Mouse (Mus musculus): Measurements from ENCODE around the gene Lin7c. TPM values are rescaled to one million over a fixed set of nuclear protein-coding genes. Genes with fewer than 3 reads are reported as not detected.

Gene Lin7c
- polyA plus RNA-seq, 1 experiment from 2014 or later, result 62.6 TPM

DNA sequence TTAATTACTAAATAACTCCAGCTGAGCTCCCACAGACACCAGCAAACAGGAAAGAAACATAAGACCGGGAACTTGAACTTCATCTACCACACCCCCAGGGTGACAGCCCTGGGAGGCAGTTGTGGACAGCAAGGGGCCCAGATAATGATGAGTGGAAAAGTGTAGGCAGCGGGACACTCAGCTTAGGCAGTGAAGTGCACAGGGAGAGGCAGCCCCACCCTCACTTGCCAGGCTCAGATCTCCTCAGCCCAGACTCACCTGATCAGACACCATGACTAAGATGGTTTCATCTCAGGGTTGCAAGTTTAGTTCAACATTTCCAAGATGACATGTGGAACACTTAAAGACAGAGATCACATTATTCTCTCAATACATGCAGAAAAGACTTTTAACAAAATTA is 18.5 kb downstream of the Lin7c start:
- Histone ChIP-seq H3K4me3 (ENCODE audit: low read depth, low read length) (no peak overlapping the region), H3K27ac (replicated peaks; ENCODE audit: low read depth, low read length) (no peak overlapping the region), H3K4me1 (ENCODE audit: control insufficient read depth, insufficient read depth, low read length) (no peaks in the 10 kb centered on the region), H3K9ac (ENCODE audit: low read depth, low read length) (no peak overlapping the region), H3K4me2 (ENCODE audit: low read depth, low read length) (no peak overlapping the region), H3K27me3 (replicated peaks; ENCODE audit: control insufficient read depth, insufficient read depth, low read length) (no peaks in the 10 kb centered on the region), H3K9me3 (ENCODE audit: control insufficient read depth, low read length) (peaks cover 13% of the 10 kb centered on the region; the same call in 1 of the 2 replicates), H3K36me3 (ENCODE audit: control insufficient read depth, insufficient read depth, low read length) (no peaks in the 10 kb centered on the region)
- 58% methylated on average over 2 of the region's 2 CpGs for WGBS
- no peak for ATAC-seq (ENCODE audit: low read depth)
- no peak for DNase-seq (ENCODE audit: low spot score)

DNA sequence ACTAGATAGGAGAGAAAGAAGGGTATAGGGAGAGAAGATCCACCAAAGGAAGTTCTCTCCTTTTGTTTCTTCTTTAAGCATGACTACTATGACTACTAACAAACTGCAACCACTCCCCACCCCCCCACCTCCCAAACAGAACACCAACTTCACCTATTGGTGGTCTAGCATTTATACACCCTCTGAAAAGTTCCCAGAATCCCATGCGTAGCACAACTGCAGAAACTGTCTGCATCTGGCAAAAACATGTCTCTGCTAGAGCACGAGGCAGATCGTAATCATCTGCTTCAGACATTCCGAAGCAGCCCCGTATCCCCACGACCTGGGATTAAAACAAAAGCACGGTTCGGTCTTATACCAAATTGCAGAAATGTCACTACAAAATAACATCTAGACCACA is 21.6 kb downstream of the Lin7c start:
- WGBS, result 76% methylated on average over 8 of the region's 8 CpGs
- no peak overlapping the region for H3K27ac ChIP-seq (replicated peaks; ENCODE audit: low read depth, low read length)
- no peak overlapping the region for H3K4me3 ChIP-seq (ENCODE audit: low read depth, low read length)
- no peak overlapping the region for H3K9ac ChIP-seq (ENCODE audit: low read depth, low read length)
- H3K4me2 ChIP-seq (ENCODE audit: low read depth, low read length), result no peak overlapping the region
- no peaks in the 10 kb centered on the region for H3K27me3 ChIP-seq (replicated peaks; ENCODE audit: control insufficient read depth, insufficient read depth, low read length)
- no peak for DNase-seq (ENCODE audit: low spot score)
- H3K9me3 ChIP-seq (ENCODE audit: control insufficient read depth, low read length), result peaks cover 13% of the 10 kb centered on the region; the same call in 1 of the 2 replicates
- no peaks in the 10 kb centered on the region for H3K36me3 ChIP-seq (ENCODE audit: control insufficient read depth, insufficient read depth, low read length)
- ATAC-seq (ENCODE audit: low read depth), result no peak
- H3K4me1 ChIP-seq (ENCODE audit: control insufficient read depth, insufficient read depth, low read length), result no peaks in the 10 kb centered on the region

DNA sequence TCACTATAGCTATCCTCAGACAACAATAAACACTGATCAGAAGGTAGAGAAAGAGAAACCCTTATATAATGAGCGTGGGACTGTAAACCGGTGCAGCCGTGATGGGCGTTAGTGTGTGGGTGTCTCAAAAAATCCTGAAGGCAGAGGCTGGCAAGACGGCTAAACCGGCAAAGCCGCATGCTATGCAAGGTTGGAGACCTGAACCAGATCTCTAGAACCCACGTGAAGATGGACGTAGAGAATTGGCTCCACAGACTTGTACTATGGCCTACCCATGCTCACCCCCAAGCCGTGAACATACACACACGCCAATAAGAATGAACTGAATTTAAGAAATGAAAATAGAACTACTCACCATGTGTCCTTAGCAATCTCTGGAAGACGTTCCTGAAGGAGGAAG is 22.1 kb downstream of the Lin7c start:
- H3K4me2 ChIP-seq (ENCODE audit: low read depth, low read length), result no peak overlapping the region
- H3K9ac ChIP-seq (ENCODE audit: low read depth, low read length), result no peak overlapping the region
- no peaks in the 10 kb centered on the region for H3K27me3 ChIP-seq (replicated peaks; ENCODE audit: control insufficient read depth, insufficient read depth, low read length)
- no peaks in the 10 kb centered on the region for H3K36me3 ChIP-seq (ENCODE audit: control insufficient read depth, insufficient read depth, low read length)
- H3K9me3 ChIP-seq (ENCODE audit: control insufficient read depth, low read length), result peaks cover 13% of the 10 kb centered on the region; the same call in 1 of the 2 replicates
- H3K4me1 ChIP-seq (ENCODE audit: control insufficient read depth, insufficient read depth, low read length), result no peaks in the 10 kb centered on the region
- no peak overlapping the region for H3K4me3 ChIP-seq (ENCODE audit: low read depth, low read length)
- no peak for DNase-seq (ENCODE audit: low spot score)
- 82% methylated on average over 12 of the region's 12 CpGs for WGBS
- H3K27ac ChIP-seq (replicated peaks; ENCODE audit: low read depth, low read length), result no peak overlapping the region
- ATAC-seq (ENCODE audit: low read depth), result no peak

DNA sequence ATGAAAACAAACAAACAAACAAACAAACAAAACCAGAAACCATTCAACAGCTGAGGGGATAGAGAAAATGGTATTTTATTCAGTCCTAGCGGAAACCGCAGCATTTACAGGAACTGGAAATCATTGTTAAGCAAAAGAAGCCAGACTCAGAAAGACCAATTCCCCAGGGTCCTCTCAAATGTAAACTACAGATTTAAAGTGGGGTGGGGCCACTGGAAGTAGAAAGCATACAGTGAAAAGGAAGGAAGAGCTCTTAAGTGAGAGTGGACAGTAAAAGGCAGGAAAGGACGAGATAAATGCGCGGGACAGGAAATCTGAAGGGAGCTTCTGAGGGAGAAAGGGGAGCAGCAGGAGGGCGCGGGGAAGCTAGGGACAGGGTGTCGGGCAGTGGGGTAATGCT is 22.6 kb downstream of the Lin7c start:
- no peak overlapping the region for H3K9ac ChIP-seq (ENCODE audit: low read depth, low read length)
- 68% methylated on average over 8 of the region's 8 CpGs for WGBS

DNA sequence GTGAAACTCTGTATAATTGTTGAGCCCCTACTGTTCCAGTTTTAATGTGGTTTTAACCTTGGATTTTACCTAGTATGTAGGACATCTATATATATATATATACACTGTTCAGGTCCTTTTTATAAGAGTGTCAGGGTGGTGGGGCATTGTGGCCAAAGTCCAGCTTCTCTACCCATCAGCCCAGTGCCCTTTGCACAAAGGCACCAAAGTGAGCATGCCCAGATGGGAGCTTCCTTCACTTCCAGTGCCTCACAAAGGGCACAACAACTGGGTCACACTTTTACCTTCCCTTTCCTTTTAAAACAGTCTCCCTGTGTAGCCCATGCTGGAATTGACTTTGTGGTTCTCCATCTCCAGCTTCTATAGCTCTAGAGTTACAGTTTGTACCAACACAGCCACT is 23.9 kb downstream of the Lin7c start:
- H3K27ac ChIP-seq (replicated peaks; ENCODE audit: low read depth, low read length), result no peak overlapping the region
- ATAC-seq (ENCODE audit: low read depth) (no peak), DNase-seq (ENCODE audit: low spot score) (no peak)
- no peak overlapping the region for H3K4me2 ChIP-seq (ENCODE audit: low read depth, low read length)
- H3K9ac ChIP-seq (ENCODE audit: low read depth, low read length), result no peak overlapping the region
- no peaks in the 10 kb centered on the region for H3K36me3 ChIP-seq (ENCODE audit: control insufficient read depth, insufficient read depth, low read length)
- H3K4me3 ChIP-seq (ENCODE audit: low read depth, low read length), result no peak overlapping the region
- peaks cover 7% of the 10 kb centered on the region for H3K4me1 ChIP-seq (ENCODE audit: control insufficient read depth, insufficient read depth, low read length)
- no peaks in the 10 kb centered on the region for H3K27me3 ChIP-seq (replicated peaks; ENCODE audit: control insufficient read depth, insufficient read depth, low read length)
- peaks cover 13% of the 10 kb centered on the region; the same call in 1 of the 2 replicates for H3K9me3 ChIP-seq (ENCODE audit: control insufficient read depth, low read length)

More for the DNA sequence above, 22.6 kb downstream of the Lin7c start:
- no peaks in the 10 kb centered on the region for H3K27me3 ChIP-seq (replicated peaks; ENCODE audit: control insufficient read depth, insufficient read depth, low read length)
- DNase-seq (ENCODE audit: low spot score) (no peak), ATAC-seq (ENCODE audit: low read depth) (no peak)
- no peak overlapping the region for H3K4me3 ChIP-seq (ENCODE audit: low read depth, low read length)
- H3K27ac ChIP-seq (replicated peaks; ENCODE audit: low read depth, low read length), result no peak overlapping the region
- no peak overlapping the region for H3K4me2 ChIP-seq (ENCODE audit: low read depth, low read length)
- H3K36me3 ChIP-seq (ENCODE audit: control insufficient read depth, insufficient read depth, low read length), result no peaks in the 10 kb centered on the region
- H3K4me1 ChIP-seq (ENCODE audit: control insufficient read depth, insufficient read depth, low read length), result no peaks in the 10 kb centered on the region
- H3K9me3 ChIP-seq (ENCODE audit: control insufficient read depth, low read length), result peaks cover 13% of the 10 kb centered on the region; the same call in 1 of the 2 replicates

DNA sequence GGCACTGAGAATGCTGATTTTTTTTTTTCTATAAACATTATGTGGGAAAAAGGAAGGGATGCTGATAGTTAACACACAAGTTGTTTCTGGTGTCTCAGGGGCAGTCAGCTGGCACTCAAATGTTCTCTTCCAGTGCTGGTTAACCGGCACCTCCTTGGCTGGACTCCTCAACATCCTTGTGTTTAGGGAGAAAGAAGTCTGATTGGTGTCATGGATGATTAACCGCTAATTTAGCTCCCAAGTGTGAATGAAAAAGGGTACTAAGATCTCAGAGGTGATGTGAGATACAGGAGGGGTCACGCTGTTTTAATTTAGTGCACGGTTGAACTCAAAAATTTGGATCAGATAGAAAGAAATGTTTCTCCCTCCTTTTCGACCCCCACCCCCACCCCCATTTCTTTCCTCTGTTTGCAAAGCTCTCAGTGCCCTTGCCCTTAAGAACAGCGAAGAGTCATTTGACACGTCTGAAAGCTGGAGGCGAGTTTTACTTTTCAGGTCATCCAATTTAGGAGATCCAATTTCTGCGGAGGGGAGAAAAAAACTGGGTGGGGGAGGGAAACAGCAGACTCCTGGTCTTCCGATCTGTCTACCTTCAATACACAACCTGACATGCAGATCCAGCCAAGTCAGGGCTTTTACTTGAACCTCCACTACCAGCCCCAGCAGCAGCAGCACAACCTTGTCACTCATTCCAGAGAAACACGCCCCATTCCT is 26.3 kb downstream of the Lin7c start:
- WGBS, result 6% methylated on average over 11 of the region's 11 CpGs
- Histone ChIP-seq H3K9ac (ENCODE audit: low read depth, low read length) (no peak overlapping the region), H3K4me2 (ENCODE audit: low read depth, low read length) (peak overlapping the region; percentile 95), H3K4me3 (ENCODE audit: low read depth, low read length) (peak overlapping the region; percentile 88), H3K4me1 (ENCODE audit: control insufficient read depth, insufficient read depth, low read length) (peaks cover 23% of the 10 kb centered on the region), H3K9me3 (ENCODE audit: control insufficient read depth, low read length) (0 out of 2 replicates have a peak, but pooled peaks cover 4% of the 10 kb centered on the region), H3K36me3 (ENCODE audit: control insufficient read depth, insufficient read depth, low read length) (no peaks in the 10 kb centered on the region), H3K27me3 (replicated peaks; ENCODE audit: control insufficient read depth, insufficient read depth, low read length) (no peaks in the 10 kb centered on the region), H3K27ac (replicated peaks; ENCODE audit: low read depth, low read length) (no peak overlapping the region)
- ATAC-seq (ENCODE audit: low read depth) (no peak), DNase-seq (ENCODE audit: low spot score) (no peak)

DNA sequence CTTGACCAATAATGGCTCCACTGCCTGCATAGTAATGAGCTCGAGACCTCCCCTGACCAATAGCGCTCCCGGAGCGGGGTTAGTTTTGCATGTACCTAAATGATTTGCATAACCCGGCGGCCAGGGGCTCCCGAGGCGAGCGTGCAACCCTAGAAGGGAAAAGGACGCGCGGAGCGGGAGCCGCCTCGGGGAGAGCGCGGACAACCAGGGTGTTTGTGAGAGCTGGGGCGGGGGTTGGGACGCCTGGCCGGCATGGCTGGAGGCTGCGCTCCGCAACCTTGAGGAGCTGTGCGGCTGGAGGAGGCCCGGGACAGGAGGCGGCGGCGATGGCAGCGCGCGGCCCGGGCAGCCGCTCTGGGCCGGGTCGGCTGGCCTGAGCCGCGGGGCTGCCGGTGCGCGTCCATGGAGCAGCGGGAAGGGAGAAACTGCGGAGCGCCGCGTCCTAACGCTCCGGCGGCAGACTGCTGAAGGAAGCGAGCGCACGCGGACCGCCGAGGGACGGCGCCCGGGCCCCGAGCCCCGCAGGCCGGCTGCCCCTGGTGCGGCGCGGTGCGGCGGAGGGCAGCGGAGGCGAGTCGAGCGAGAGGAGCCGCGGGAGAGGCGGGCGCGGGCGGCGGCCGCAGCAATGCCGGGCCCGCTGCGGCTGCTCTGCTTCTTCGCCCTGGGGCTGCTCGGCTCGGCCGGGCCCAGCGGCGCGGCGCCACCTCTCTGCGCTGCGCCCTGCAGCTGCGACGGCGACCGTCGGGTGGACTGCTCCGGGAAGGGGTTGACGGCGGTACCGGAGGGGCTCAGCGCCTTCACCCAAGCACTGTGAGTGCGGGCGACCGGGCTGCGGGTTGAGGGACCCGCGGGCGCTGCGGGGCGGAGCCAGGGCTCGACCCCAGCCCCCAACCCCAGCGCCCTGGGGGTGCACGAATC is 27.1 kb downstream of the Lin7c start, which contains the start of gene Lgr4:
Gene Lgr4 (plus strand): TSS at position 152 of the 918 bp plus-strand sequence.
- WGBS, result under 1% methylated on average over 28 of the region's 111 CpGs
- no peaks in the 10 kb centered on the region for H3K27me3 ChIP-seq (replicated peaks; ENCODE audit: control insufficient read depth, insufficient read depth, low read length)
- H3K9ac ChIP-seq (ENCODE audit: low read depth, low read length), result peak within 1 kb of the TSS; percentile 93
- H3K27ac ChIP-seq (replicated peaks; ENCODE audit: low read depth, low read length), result peak within 1 kb of the TSS; percentile 96
- no peaks in the 10 kb centered on the region for H3K36me3 ChIP-seq (ENCODE audit: control insufficient read depth, insufficient read depth, low read length)
- H3K4me1 ChIP-seq (ENCODE audit: control insufficient read depth, insufficient read depth, low read length), result peaks cover 23% of the 10 kb centered on the region
- no peaks in the 10 kb centered on the region for H3K9me3 ChIP-seq (ENCODE audit: control insufficient read depth, low read length)
- DNase-seq (ENCODE audit: low spot score), result peak; percentile 99
- ATAC-seq (ENCODE audit: low read depth), result peak; percentile 98
- peak within 1 kb of the TSS; percentile 95 for H3K4me2 ChIP-seq (ENCODE audit: low read depth, low read length)
- peak within 1 kb of the TSS; percentile 88 for H3K4me3 ChIP-seq (ENCODE audit: low read depth, low read length)

DNA sequence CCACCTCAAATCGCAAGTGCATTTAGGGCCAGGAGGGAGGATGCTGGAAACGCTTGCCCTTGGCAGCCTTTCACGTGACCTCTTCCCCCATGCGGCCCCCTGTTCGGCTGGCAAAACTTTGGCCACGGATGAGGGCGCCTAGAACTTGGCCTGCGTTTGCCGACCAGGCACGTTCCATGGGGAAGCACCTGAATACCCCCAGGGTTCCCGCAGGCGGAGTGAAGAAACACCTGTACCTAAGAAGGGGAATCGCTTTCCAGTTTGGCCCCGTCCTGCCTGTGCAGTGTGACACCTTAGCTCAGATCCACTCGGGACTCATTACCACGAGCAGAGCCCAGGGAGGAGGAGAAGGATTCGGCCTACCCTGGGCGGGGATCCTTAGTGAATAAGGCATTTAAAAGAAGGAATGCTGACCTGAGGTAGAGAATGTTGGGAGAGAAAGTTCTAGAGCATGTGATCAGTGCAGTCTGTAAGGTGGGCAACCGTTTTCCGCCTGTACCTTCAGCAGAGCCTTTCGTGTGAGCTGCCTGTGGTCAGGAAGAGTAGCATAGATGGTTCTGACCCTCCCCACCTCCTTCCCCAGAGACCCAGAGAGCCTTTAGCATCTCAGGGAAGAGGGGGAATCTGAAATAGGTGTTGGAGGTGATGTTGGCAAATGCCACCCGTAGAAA is 28.1 kb downstream of the Lin7c start:
- Histone ChIP-seq H3K27ac (replicated peaks; ENCODE audit: low read depth, low read length) (peak overlapping the region; percentile 96), H3K9ac (ENCODE audit: low read depth, low read length) (peak overlapping the region; percentile 93), H3K27me3 (replicated peaks; ENCODE audit: control insufficient read depth, insufficient read depth, low read length) (no peaks in the 10 kb centered on the region), H3K4me1 (ENCODE audit: control insufficient read depth, insufficient read depth, low read length) (peaks cover 23% of the 10 kb centered on the region), H3K4me2 (ENCODE audit: low read depth, low read length) (peak overlapping the region; percentile 95), H3K36me3 (ENCODE audit: control insufficient read depth, insufficient read depth, low read length) (no peaks in the 10 kb centered on the region), H3K9me3 (ENCODE audit: control insufficient read depth, low read length) (no peaks in the 10 kb centered on the region), H3K4me3 (ENCODE audit: low read depth, low read length) (peak overlapping the region; percentile 88)
- ATAC-seq (ENCODE audit: low read depth), result no peak
- DNase-seq (ENCODE audit: low spot score), result peak; percentile 38
- WGBS, result 4% methylated on average over 22 of the region's 22 CpGs
